Mouse (Mus musculus) cortical plate, adult 2 months (tissue): ENCODE data around the gene Sstr3. TPM values are rescaled to one million over a fixed set of nuclear protein-coding genes. Genes with fewer than 3 reads are reported as not detected.

Source experiments
- H3K27ac ChIP-seq: fragments of 200-500 bp; 2 replicates; pipeline ENCODE4 v1.5.1; 2012; ENCODE audit warnings: low read length, control low read depth, inconsistent platforms; ENCODE audit not compliant: insufficient read depth
- H3K4me1 ChIP-seq: fragments of 200-500 bp; 2 replicates; pipeline ENCODE4 v1.6.1; 2011; ENCODE audit warnings: low read length; ENCODE audit not compliant: control insufficient read depth, insufficient read depth
- H3K4me3 ChIP-seq: fragments of 200-500 bp; 2 replicates; pipeline ENCODE4 v1.5.1; 2011; ENCODE audit warnings: mild to moderate bottlenecking, low read length, control low read depth; ENCODE audit not compliant: insufficient read depth
- CTCF ChIP-seq: fragments of 200-500 bp; IDR thresholded peaks from 2 replicates; pipeline ENCODE4 v1.5.1; 2011; ENCODE audit warnings: mild to moderate bottlenecking, control low read depth, low read length; ENCODE audit not compliant: insufficient read depth; ENCODE audit errors: extremely low read depth
- POLR2A ChIP-seq: fragments of 200-500 bp; IDR thresholded peaks from 2 replicates; pipeline ENCODE4 v1.6.1; 2011; ENCODE audit warnings: mild to moderate bottlenecking, low read length, control low read depth; ENCODE audit not compliant: insufficient read depth; ENCODE audit errors: extremely low read depth
- polyA plus RNA-seq: library from polyadenylated mRNA; depleted of rRNA; stranded (reverse); fragments of >200 nt; gene quantifications from 2 replicates; pipeline ENCODE4 v1.2.3, GENCODE M21; 2012

Sstr3 gene
- polyA plus RNA-seq, 1 experiment = 13.8 TPM

- peak; percentile 96 for TF ChIP-seq CTCF
- TF ChIP-seq POLR2A = no peak
- H3K27ac ChIP-seq = peak overlapping the region; percentile 5; the same call in 1 of the 2 replicates
- peak overlapping the region; percentile 3; the same call in 1 of the 2 replicates for H3K4me3 ChIP-seq
These were observed 12.5 kb downstream of the Sstr3 start for GRCm38 (mm10) chr15:78531901-78532469.

DNA sequence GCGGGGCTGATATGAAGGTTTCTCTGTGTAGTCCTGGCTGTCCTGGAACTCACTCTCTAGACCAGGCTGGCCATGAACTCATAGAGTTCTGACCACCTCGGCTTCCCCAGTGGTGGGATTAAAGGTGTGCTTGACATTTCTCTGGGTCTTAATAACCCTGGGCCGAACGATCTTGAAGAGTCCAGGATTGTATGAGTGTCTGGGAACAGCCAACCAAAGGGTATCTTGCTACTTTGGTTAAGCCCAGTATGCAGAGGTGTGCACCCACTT lies 13.1 kb downstream of the Sstr3 start:
- no peak overlapping the region for H3K27ac ChIP-seq
- H3K4me1 ChIP-seq = peaks cover 4% of the 10 kb centered on the region
- TF ChIP-seq POLR2A = no peak
- no peak overlapping the region for H3K4me3 ChIP-seq

More at GRCm38 (mm10) chr15:78531901-78532469, 12.5 kb downstream of the Sstr3 start:
- H3K4me1 ChIP-seq = peaks cover 4% of the 10 kb centered on the region

DNA sequence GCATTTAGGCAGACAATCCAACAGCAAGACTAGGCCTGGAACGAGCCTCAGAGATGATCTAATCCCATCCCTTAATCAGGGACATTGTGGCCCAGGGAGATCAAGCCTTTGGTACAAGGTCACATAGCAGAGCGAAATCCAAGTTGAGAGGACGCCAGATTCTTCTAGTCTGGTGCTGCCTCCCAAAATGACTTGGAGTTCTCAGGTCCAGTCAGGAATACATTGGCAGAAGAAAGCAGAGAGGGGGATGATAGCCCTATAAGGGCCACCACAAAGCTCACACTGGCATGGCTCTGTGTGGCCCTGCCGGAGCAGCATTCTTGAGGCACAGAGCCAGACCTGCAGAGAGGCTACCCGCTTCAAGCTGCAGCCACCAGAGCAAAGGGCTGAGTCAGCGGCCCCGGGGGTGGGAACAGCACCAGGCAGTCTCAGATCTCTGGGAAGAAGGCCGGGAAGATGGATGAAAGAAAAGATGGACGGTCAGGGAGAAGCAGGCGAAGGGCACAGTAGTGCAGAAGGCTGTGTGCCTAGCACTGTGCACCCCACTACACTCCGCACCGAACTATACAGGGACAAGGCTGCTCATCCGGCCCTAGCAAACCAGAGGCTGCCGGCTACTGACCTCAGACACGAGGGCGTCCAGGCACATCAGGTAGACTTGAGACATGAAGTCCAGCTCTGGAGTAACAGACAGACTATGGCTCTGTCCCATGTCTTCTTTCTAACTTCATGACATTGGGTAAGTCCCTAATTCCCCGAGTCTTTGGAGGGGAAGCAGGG lies 13.6 kb downstream of the Sstr3 start, which contains the start of gene C1qtnf6:
TSS of gene C1qtnf6 (minus strand) at position 746 of the 780 bp plus-strand sequence.
- TF ChIP-seq POLR2A = no peak
- no peak for TF ChIP-seq CTCF
- Histone ChIP-seq H3K4me3 (peak within 1 kb of the TSS; percentile 3; the same call in 1 of the 2 replicates), H3K27ac (peak within 1 kb of the TSS; percentile 5; the same call in 1 of the 2 replicates), H3K4me1 (peaks cover 4% of the 10 kb centered on the region)

DNA sequence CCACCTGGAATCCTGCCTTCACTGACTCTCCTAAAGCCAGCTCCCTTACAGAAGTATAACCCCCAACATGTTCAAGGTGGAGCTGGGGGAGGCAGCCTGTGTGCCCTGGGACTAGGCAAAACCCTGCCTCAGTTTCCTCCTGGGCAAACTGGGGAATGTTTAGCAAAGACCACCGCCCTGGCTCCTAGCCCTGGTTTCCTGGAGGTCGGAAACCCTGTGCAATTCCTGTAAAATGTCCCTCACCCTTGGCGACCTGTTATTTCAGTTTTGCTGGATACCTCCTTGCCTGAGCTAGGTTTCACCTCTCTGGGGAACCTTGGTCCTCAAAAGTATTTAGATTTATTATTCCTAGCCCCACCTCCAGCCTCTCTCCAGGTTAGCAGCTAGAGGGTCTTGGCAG lies 14.3 kb downstream of the Sstr3 start:
- no peak for TF ChIP-seq POLR2A
- no peak for TF ChIP-seq CTCF
- H3K4me3 ChIP-seq = no peak overlapping the region
- H3K27ac ChIP-seq = no peak overlapping the region
- H3K4me1 ChIP-seq = peaks cover 4% of the 10 kb centered on the region

- Histone ChIP-seq H3K4me3 (peak overlapping the region; percentile 35), H3K27ac (0 out of 2 replicates have a peak overlapping the region, but pooled peaks have one; percentile 39), H3K4me1 (peaks cover 4% of the 10 kb centered on the region)
- TF ChIP-seq POLR2A (no peak), CTCF (no peak)
These were observed 15.0 kb downstream of the Sstr3 start for GRCm38 (mm10) chr15:78529428-78529990.

GRCm38 (mm10) chr15:78528726-78529411 lies 15.6 kb downstream of the Sstr3 start:
- Histone ChIP-seq H3K4me1 (peaks cover 4% of the 10 kb centered on the region), H3K4me3 (peak overlapping the region; percentile 35), H3K27ac (no peak overlapping the region)
- TF ChIP-seq POLR2A = no peak
- TF ChIP-seq CTCF = no peak

DNA sequence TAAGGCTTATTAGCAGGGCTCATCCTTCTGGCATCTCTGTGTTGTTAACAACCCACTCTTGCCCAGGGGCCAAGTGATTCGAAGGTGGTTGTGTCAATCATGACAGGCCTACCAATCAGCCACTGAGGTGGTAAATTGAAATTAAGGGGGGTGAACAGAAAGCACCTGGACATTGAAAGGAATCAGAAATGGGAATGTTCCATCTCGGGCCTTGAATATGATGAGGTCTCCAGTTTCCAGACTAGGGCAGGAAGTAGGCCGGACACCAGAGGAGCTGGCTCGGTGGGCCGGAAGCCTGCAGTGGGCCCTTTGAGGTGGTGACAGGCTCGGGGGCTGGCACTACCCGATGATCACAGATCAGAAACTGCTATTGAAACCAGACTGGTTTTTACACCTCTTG lies 16.5 kb downstream of the Sstr3 start:
- Histone ChIP-seq H3K27ac (no peak overlapping the region), H3K4me1 (peaks cover 4% of the 10 kb centered on the region), H3K4me3 (no peak overlapping the region)
- TF ChIP-seq POLR2A (no peak), CTCF (no peak)

GRCm38 (mm10) chr15:78524163-78524562 lies 20.3 kb downstream of the Sstr3 start:
- TF ChIP-seq CTCF (no peak), POLR2A (no peak)
- Histone ChIP-seq H3K4me1 (no peaks in the 10 kb centered on the region), H3K27ac (no peak overlapping the region), H3K4me3 (no peak overlapping the region)

GRCm38 (mm10) chr15:78521892-78522291 lies 22.6 kb downstream of the Sstr3 start:
- TF ChIP-seq CTCF (no peak), POLR2A (no peak)
- no peak overlapping the region for H3K4me3 ChIP-seq
- H3K4me1 ChIP-seq = no peaks in the 10 kb centered on the region
- H3K27ac ChIP-seq = no peak overlapping the region

GRCm38 (mm10) chr15:78521331-78521730 lies 23.2 kb downstream of the Sstr3 start:
- TF ChIP-seq POLR2A = no peak
- TF ChIP-seq CTCF = no peak
- Histone ChIP-seq H3K27ac (no peak overlapping the region), H3K4me1 (no peaks in the 10 kb centered on the region), H3K4me3 (no peak overlapping the region)
